Mouse (Mus musculus): Measurements from ENCODE around the gene Icmt.

- TF ChIP-seq CTCF (IDR thresholded peaks at IDR 0.05; ENCODE audit: low read depth, low read length) = no peak
- no peak for TF ChIP-seq POLR2A (IDR thresholded peaks at IDR 0.05; ENCODE audit: borderline replicate concordance, low read depth, low read length)
These were observed 23.3 kb upstream of the Icmt start, which contains the start of gene Gpr153 for GRCm38 (mm10) chr4:152273621-152274236.

Data from bone marrow macrophage, adult 2 months (primary cell).